Mouse (Mus musculus): ENCODE results near the gene Crnn. TPM values are rescaled to one million over a fixed set of nuclear protein-coding genes. Genes with fewer than 3 reads are reported as not detected.
A peak's percentile ranks its signal among the peaks of the same experiment; 100 is the strongest.

Crnn gene
- polyA plus RNA-seq (2015; fragmentation: Nextera tagmentation; extraction: Ambion mirVana), result 2.9 and 3.1 TPM in 2 replicates

- no peaks in the 10 kb centered on the region for H3K9me3 ChIP-seq
- WGBS, result 13% methylated on average over 1 of the region's 1 CpGs
- no peaks in the 10 kb centered on the region for H3K36me3 ChIP-seq
- H3K27me3 ChIP-seq, result no peaks in the 10 kb centered on the region
- H3K9ac ChIP-seq, result no peak within 1 kb of the TSS
- peak; percentile 44; the same call in 1 of the 2 replicates for ATAC-seq (ENCODE audit: insufficient number of reproducible peaks, low FRiP score, low TSS enrichment, low read depth)
- H3K4me1 ChIP-seq, result no peaks in the 10 kb centered on the region
- H3K4me3 ChIP-seq, result no peak within 1 kb of the TSS
- 0 out of 2 replicates have a peak within 1 kb of the TSS, but pooled peaks have one; percentile 27 for H3K27ac ChIP-seq
- H3K4me2 ChIP-seq, result no peak within 1 kb of the TSS
Observed at GRCm38 (mm10) chr3:93144510-93145051, at the start of gene Crnn. TSS of gene Crnn (plus strand) at chr3:93144787.

DNA sequence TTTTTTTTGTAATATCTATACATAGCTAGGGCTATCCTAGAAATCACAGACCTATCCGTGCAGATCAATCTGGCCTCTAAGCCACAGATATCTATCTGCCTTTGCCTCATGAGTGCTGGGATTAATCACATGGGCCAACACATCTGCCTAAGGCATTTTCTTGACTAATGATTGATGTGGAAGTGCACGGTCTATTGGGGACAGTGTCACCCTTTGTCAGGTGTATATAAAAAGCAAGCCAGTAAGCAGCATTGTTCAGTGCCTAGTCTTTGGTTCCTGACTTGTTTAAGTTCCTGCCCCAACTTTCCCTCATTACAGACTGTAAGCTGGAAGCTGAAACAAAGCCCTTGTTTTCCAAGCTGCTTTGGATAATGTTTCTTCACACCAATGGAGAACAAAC lies 48.1 kb upstream of the Crnn start:
- WGBS, result 61% methylated on average over 2 of the region's 2 CpGs
- no peak for ATAC-seq (ENCODE audit: insufficient number of reproducible peaks, low FRiP score, low TSS enrichment, low read depth)

GRCm38 (mm10) chr3:93111668-93112067 lies 32.9 kb upstream of the Crnn start:
- Histone ChIP-seq H3K4me3 (no peak overlapping the region), H3K9me3 (no peaks in the 10 kb centered on the region), H3K36me3 (no peaks in the 10 kb centered on the region), H3K4me2 (no peak overlapping the region), H3K4me1 (no peaks in the 10 kb centered on the region), H3K27me3 (no peaks in the 10 kb centered on the region), H3K27ac (no peak overlapping the region), H3K9ac (no peak overlapping the region)
- no peak for ATAC-seq (ENCODE audit: insufficient number of reproducible peaks, low FRiP score, low TSS enrichment, low read depth)
- WGBS, result 44% methylated on average over 5 of the region's 5 CpGs

More for the DNA sequence above, 48.1 kb upstream of the Crnn start:
- no peaks in the 10 kb centered on the region for H3K27me3 ChIP-seq
- H3K36me3 ChIP-seq, result no peaks in the 10 kb centered on the region
- H3K4me2 ChIP-seq, result no peak overlapping the region
- no peak overlapping the region for H3K27ac ChIP-seq
- no peaks in the 10 kb centered on the region for H3K9me3 ChIP-seq
- no peak overlapping the region for H3K4me3 ChIP-seq
- no peaks in the 10 kb centered on the region for H3K4me1 ChIP-seq
- H3K9ac ChIP-seq, result no peak overlapping the region

DNA sequence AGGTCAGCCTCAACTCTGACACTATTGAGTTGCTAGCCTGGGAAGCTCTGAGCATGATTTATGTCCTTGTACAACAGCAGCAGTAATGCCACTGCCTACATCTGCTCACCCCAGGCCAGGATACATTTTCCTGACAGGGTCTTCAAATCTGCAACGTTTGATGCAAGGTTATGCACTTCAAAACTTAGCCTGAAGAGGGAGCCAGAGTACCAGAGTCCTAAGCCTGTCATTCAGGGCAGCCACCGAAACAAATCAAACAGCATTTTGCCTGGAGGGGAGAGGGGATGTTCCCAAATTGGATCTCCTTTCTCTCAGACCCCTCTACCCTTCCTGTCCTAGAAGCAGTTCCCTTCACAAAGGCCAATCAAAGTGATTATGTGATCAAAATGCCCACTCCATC lies 30.1 kb upstream of the Crnn start:
- 0% methylated on average over 2 of the region's 2 CpGs for WGBS
- Histone ChIP-seq H3K27ac (no peak overlapping the region), H3K4me2 (no peak overlapping the region), H3K4me3 (no peak overlapping the region), H3K9ac (no peak overlapping the region), H3K4me1 (no peaks in the 10 kb centered on the region), H3K36me3 (no peaks in the 10 kb centered on the region), H3K27me3 (no peaks in the 10 kb centered on the region), H3K9me3 (no peaks in the 10 kb centered on the region)
- ATAC-seq (ENCODE audit: insufficient number of reproducible peaks, low FRiP score, low TSS enrichment, low read depth), result no peak

DNA sequence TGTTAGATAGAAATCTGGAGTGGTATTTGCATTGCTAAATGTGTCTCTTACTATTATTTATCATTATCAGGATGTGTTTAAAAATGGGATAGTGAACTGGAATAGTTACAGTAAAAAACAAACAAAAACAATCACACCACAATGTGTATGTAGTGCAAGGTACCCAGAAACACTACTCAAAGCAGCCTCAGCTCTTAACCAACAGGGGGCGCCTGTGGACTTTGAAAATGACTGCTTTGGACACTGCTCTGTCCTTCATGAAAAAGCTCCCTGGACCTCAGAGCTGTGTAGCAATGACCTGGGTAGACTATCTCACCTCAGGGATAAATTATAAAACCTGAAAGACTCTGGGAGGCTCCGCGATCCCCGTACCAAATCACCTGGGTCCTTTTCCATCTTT lies 25.5 kb upstream of the Crnn start:
- 47% methylated on average over 4 of the region's 4 CpGs for WGBS
- no peaks in the 10 kb centered on the region for H3K27me3 ChIP-seq
- H3K27ac ChIP-seq, result no peak overlapping the region
- H3K4me2 ChIP-seq, result no peak overlapping the region
- H3K4me3 ChIP-seq, result no peak overlapping the region
- H3K9me3 ChIP-seq, result no peaks in the 10 kb centered on the region
- ATAC-seq (ENCODE audit: insufficient number of reproducible peaks, low FRiP score, low TSS enrichment, low read depth), result no peak
- H3K4me1 ChIP-seq, result no peaks in the 10 kb centered on the region
- H3K9ac ChIP-seq, result no peak overlapping the region
- H3K36me3 ChIP-seq, result no peaks in the 10 kb centered on the region

DNA sequence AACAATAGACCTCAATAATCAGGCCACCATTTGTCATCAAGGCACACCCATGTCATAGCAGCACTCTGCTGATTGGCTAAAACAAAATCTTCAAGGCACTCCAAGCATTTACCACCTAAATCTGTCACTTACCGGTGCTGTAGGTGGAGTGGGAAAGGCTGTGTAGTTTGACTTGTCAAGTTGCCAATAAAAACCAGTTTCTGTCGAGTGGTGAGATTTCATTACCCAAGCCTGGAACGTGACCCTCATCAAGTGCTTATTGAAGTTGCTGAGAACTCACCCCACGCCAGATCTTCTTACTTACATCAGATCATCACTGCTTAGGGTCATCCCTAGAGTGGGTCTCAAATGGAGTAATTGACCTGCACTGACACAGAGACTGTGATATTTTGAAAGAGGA lies 16.5 kb upstream of the Crnn start:
- Histone ChIP-seq H3K27ac (no peak overlapping the region; the same call in 1 of the 2 replicates), H3K9me3 (no peaks in the 10 kb centered on the region), H3K4me1 (peaks cover 3% of the 10 kb centered on the region; the same call in 1 of the 2 replicates), H3K4me2 (no peak overlapping the region), H3K36me3 (no peaks in the 10 kb centered on the region), H3K4me3 (no peak overlapping the region), H3K9ac (no peak overlapping the region), H3K27me3 (no peaks in the 10 kb centered on the region)
- 11% methylated on average over 4 of the region's 4 CpGs for WGBS
- no peak for ATAC-seq (ENCODE audit: insufficient number of reproducible peaks, low FRiP score, low TSS enrichment, low read depth)

DNA sequence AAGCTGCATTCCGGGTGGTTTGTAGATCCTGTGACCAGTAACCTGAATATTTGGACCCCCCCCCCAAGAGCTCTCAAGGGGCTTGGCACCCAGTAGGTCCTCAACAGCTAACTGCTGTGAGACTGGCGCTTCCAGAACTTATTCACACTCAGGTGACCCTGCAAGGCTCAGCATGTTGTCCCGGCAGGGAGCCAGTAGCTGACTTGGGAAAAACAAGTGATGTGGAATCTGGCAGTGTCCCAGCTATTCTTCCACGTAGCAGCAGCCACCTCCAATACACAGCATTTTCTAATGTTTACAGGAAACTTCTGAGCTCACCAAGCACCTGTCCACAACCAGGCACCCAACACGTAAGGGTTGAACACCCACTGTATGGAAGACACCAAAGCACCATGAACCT lies 15.5 kb upstream of the Crnn start:
- Histone ChIP-seq H3K4me2 (no peak overlapping the region), H3K9ac (no peak overlapping the region), H3K9me3 (no peaks in the 10 kb centered on the region), H3K4me3 (no peak overlapping the region), H3K36me3 (no peaks in the 10 kb centered on the region), H3K4me1 (peaks cover 3% of the 10 kb centered on the region; the same call in 1 of the 2 replicates), H3K27me3 (no peaks in the 10 kb centered on the region), H3K27ac (no peak overlapping the region)
- 54% methylated on average over 5 of the region's 5 CpGs for WGBS
- no peak for ATAC-seq (ENCODE audit: insufficient number of reproducible peaks, low FRiP score, low TSS enrichment, low read depth)

GRCm38 (mm10) chr3:93130460-93130859 lies 14.1 kb upstream of the Crnn start:
- 9% methylated on average over 3 of the region's 3 CpGs for WGBS

GRCm38 (mm10) chr3:93162502-93162901 lies 17.9 kb downstream of the Crnn start:
- Histone ChIP-seq H3K27me3 (no peaks in the 10 kb centered on the region), H3K9me3 (no peaks in the 10 kb centered on the region), H3K9ac (no peak overlapping the region), H3K4me2 (no peak overlapping the region), H3K36me3 (no peaks in the 10 kb centered on the region), H3K4me1 (peaks cover 6% of the 10 kb centered on the region; the same call in 1 of the 2 replicates), H3K4me3 (no peak overlapping the region), H3K27ac (no peak overlapping the region)
- no peak for ATAC-seq (ENCODE audit: insufficient number of reproducible peaks, low FRiP score, low TSS enrichment, low read depth)
- 20% methylated on average over 6 of the region's 6 CpGs for WGBS

More at GRCm38 (mm10) chr3:93130460-93130859, 14.1 kb upstream of the Crnn start:
- no peak overlapping the region for H3K4me2 ChIP-seq
- H3K9ac ChIP-seq, result no peak overlapping the region
- no peaks in the 10 kb centered on the region for H3K36me3 ChIP-seq
- no peak for ATAC-seq (ENCODE audit: insufficient number of reproducible peaks, low FRiP score, low TSS enrichment, low read depth)
- no peak overlapping the region for H3K4me3 ChIP-seq
- peaks cover 3% of the 10 kb centered on the region; the same call in 1 of the 2 replicates for H3K4me1 ChIP-seq
- no peaks in the 10 kb centered on the region for H3K27me3 ChIP-seq
- no peaks in the 10 kb centered on the region for H3K9me3 ChIP-seq
- no peak overlapping the region for H3K27ac ChIP-seq

GRCm38 (mm10) chr3:93162996-93163592 lies 18.5 kb downstream of the Crnn start:
- H3K27me3 ChIP-seq, result no peaks in the 10 kb centered on the region
- WGBS, result 33% methylated on average over 1 of the region's 1 CpGs
- H3K27ac ChIP-seq, result no peak overlapping the region
- no peak overlapping the region for H3K4me2 ChIP-seq
- ATAC-seq (ENCODE audit: insufficient number of reproducible peaks, low FRiP score, low TSS enrichment, low read depth), result no peak
- H3K4me1 ChIP-seq, result peaks cover 6% of the 10 kb centered on the region; the same call in 1 of the 2 replicates
- H3K9ac ChIP-seq, result no peak overlapping the region
- no peak overlapping the region for H3K4me3 ChIP-seq
- no peaks in the 10 kb centered on the region for H3K9me3 ChIP-seq
- no peaks in the 10 kb centered on the region for H3K36me3 ChIP-seq

DNA sequence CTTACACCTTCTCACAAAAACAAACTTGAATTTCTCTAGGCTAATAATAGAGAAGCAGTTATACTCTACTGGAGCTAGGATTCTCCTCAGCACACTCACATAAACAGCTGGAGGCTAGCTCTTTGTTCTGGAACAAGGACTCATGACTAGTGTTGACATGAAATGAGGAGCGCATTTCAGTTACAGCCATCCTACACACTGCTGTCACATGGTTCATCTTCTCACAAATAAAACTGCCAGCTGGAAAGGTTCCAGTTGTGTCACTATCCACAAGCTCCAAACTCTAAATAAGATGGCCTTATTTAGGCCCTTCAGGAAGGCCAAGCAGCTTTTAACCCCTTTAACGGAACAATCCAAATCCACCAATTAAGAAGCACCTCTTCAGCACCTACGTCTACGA lies 36.3 kb downstream of the Crnn start:
- Histone ChIP-seq H3K27me3 (no peaks in the 10 kb centered on the region), H3K9ac (no peak overlapping the region), H3K4me3 (no peak overlapping the region), H3K9me3 (no peaks in the 10 kb centered on the region), H3K27ac (no peak overlapping the region), H3K36me3 (no peaks in the 10 kb centered on the region), H3K4me2 (no peak overlapping the region), H3K4me1 (no peaks in the 10 kb centered on the region)
- no peak for ATAC-seq (ENCODE audit: insufficient number of reproducible peaks, low FRiP score, low TSS enrichment, low read depth)
- 82% methylated on average over 4 of the region's 4 CpGs for WGBS

DNA sequence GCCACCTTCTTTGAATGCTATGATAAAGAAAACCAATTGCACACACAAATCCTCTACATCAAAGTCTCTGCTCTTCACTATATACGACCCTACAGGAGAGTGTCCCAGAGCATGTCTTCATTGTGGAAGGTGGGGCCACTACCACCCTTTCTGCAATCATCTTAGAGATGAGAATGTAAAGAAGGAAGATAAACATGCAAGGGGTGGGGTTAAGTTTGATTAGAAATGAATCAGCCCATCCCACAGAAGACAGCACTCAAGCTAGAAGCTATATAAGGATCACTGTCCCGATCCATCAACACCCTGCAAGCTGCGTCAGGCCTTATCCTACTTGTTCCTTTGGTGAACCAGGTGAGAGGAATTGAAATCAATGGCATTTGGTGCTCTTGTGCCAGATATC lies 52.4 kb downstream of the Crnn start, which contains the start of gene Flg2:
Flg2 (plus strand) TSS at position 301 of the 400 bp plus-strand sequence.
- H3K4me1 ChIP-seq, result no peaks in the 10 kb centered on the region
- H3K9me3 ChIP-seq, result no peaks in the 10 kb centered on the region
- H3K4me2 ChIP-seq, result no peak within 1 kb of the TSS
- H3K9ac ChIP-seq, result no peak within 1 kb of the TSS
- no peak within 1 kb of the TSS for H3K27ac ChIP-seq
- 79% methylated on average over 3 of the region's 3 CpGs for WGBS
- H3K4me3 ChIP-seq, result no peak within 1 kb of the TSS
- H3K36me3 ChIP-seq, result no peaks in the 10 kb centered on the region
- H3K27me3 ChIP-seq, result no peaks in the 10 kb centered on the region
- no peak for ATAC-seq (ENCODE audit: insufficient number of reproducible peaks, low FRiP score, low TSS enrichment, low read depth)

Data from limb, embryonic 15.5 days (tissue).